Mouse (Mus musculus): ENCODE results near the gene Apc2. TPM values are rescaled to one million over a fixed set of nuclear protein-coding genes. Genes with fewer than 3 reads are reported as not detected.
A peak's percentile ranks its signal among the peaks of the same experiment; 100 is the strongest.

Gene Apc2
- polyA plus RNA-seq, 1 experiment, result 0.25 TPM

GRCm38 (mm10) chr10:80324120-80325037, 28.6 kb downstream of the Apc2 start:
- H3K4me1 ChIP-seq (ENCODE audit: control insufficient read depth, insufficient read depth, low read length), result peaks cover 12% of the 10 kb centered on the region
- TF ChIP-seq POLR2A (IDR thresholded peaks at IDR 0.05; ENCODE audit: borderline replicate concordance, low read depth, low read length), result no peak
- TF ChIP-seq CTCF (IDR thresholded peaks at IDR 0.05; ENCODE audit: low read depth, low read length), result no peak
- peak overlapping the region; percentile 93; the same call in 1 of the 2 replicates for H3K4me3 ChIP-seq (ENCODE audit: insufficient read depth, low read length)
- no peak overlapping the region for H3K27ac ChIP-seq (ENCODE audit: insufficient read depth, low read depth, low read length)

- Histone ChIP-seq H3K27ac (ENCODE audit: insufficient read depth, low read depth, low read length) (no peak overlapping the region), H3K4me3 (ENCODE audit: insufficient read depth, low read length) (no peak overlapping the region), H3K4me1 (ENCODE audit: control insufficient read depth, insufficient read depth, low read length) (peaks cover 10% of the 10 kb centered on the region)
- no peak for TF ChIP-seq POLR2A (IDR thresholded peaks at IDR 0.05; ENCODE audit: borderline replicate concordance, low read depth, low read length)
- no peak for TF ChIP-seq CTCF (IDR thresholded peaks at IDR 0.05; ENCODE audit: low read depth, low read length)
Observed at GRCm38 (mm10) chr10:80325045-80325444, 29.3 kb downstream of the Apc2 start.

GRCm38 (mm10) chr10:80329273-80330081, 33.7 kb downstream of the Apc2 start, which contains the start of the genes Pcsk4 and Reep6:
Pcsk4 (minus strand) TSS chr10:80329498.
Reep6 (plus strand) TSS chr10:80329953.
- Histone ChIP-seq H3K4me1 (ENCODE audit: control insufficient read depth, insufficient read depth, low read length) (peaks cover 5% of the 10 kb centered on the region; the same call in 1 of the 2 replicates), H3K27ac (ENCODE audit: insufficient read depth, low read depth, low read length) (no peak within 1 kb of the TSS), H3K4me3 (ENCODE audit: insufficient read depth, low read length) (peak within 1 kb of the TSS; percentile 60)
- no peak for TF ChIP-seq CTCF (IDR thresholded peaks at IDR 0.05; ENCODE audit: low read depth, low read length)
- no peak for TF ChIP-seq POLR2A (IDR thresholded peaks at IDR 0.05; ENCODE audit: borderline replicate concordance, low read depth, low read length)

- peak overlapping the region; percentile 60 for H3K4me3 ChIP-seq (ENCODE audit: insufficient read depth, low read length)
- TF ChIP-seq CTCF (IDR thresholded peaks at IDR 0.05; ENCODE audit: low read depth, low read length) (no peak), POLR2A (IDR thresholded peaks at IDR 0.05; ENCODE audit: borderline replicate concordance, low read depth, low read length) (no peak)
- no peak overlapping the region for H3K27ac ChIP-seq (ENCODE audit: insufficient read depth, low read depth, low read length)
- peaks cover 5% of the 10 kb centered on the region; the same call in 1 of the 2 replicates for H3K4me1 ChIP-seq (ENCODE audit: control insufficient read depth, insufficient read depth, low read length)
Observed at GRCm38 (mm10) chr10:80330084-80330483, 34.3 kb downstream of the Apc2 start.

- no peak overlapping the region for H3K4me3 ChIP-seq (ENCODE audit: insufficient read depth, low read length)
- peaks cover 5% of the 10 kb centered on the region; the same call in 1 of the 2 replicates for H3K4me1 ChIP-seq (ENCODE audit: control insufficient read depth, insufficient read depth, low read length)
- TF ChIP-seq POLR2A (IDR thresholded peaks at IDR 0.05; ENCODE audit: borderline replicate concordance, low read depth, low read length), result no peak
- TF ChIP-seq CTCF (IDR thresholded peaks at IDR 0.05; ENCODE audit: low read depth, low read length), result no peak
- H3K27ac ChIP-seq (ENCODE audit: insufficient read depth, low read depth, low read length), result no peak overlapping the region
Observed at GRCm38 (mm10) chr10:80330888-80331287, 35.1 kb downstream of the Apc2 start.

- Histone ChIP-seq H3K4me3 (ENCODE audit: insufficient read depth, low read length) (no peak overlapping the region), H3K4me1 (ENCODE audit: control insufficient read depth, insufficient read depth, low read length) (peaks cover 5% of the 10 kb centered on the region; the same call in 1 of the 2 replicates), H3K27ac (ENCODE audit: insufficient read depth, low read depth, low read length) (no peak overlapping the region)
- no peak for TF ChIP-seq CTCF (IDR thresholded peaks at IDR 0.05; ENCODE audit: low read depth, low read length)
- no peak for TF ChIP-seq POLR2A (IDR thresholded peaks at IDR 0.05; ENCODE audit: borderline replicate concordance, low read depth, low read length)
Observed at GRCm38 (mm10) chr10:80331636-80332524, 36.1 kb downstream of the Apc2 start.

- Histone ChIP-seq H3K4me1 (ENCODE audit: control insufficient read depth, insufficient read depth, low read length) (peaks cover 5% of the 10 kb centered on the region; the same call in 1 of the 2 replicates), H3K27ac (ENCODE audit: insufficient read depth, low read depth, low read length) (no peak overlapping the region), H3K4me3 (ENCODE audit: insufficient read depth, low read length) (no peak overlapping the region)
- TF ChIP-seq POLR2A (IDR thresholded peaks at IDR 0.05; ENCODE audit: borderline replicate concordance, low read depth, low read length), result no peak
- no peak for TF ChIP-seq CTCF (IDR thresholded peaks at IDR 0.05; ENCODE audit: low read depth, low read length)
Observed at GRCm38 (mm10) chr10:80332525-80332989, 36.8 kb downstream of the Apc2 start.

- H3K27ac ChIP-seq (ENCODE audit: insufficient read depth, low read depth, low read length), result no peak overlapping the region
- TF ChIP-seq CTCF (IDR thresholded peaks at IDR 0.05; ENCODE audit: low read depth, low read length), result no peak
- no peak for TF ChIP-seq POLR2A (IDR thresholded peaks at IDR 0.05; ENCODE audit: borderline replicate concordance, low read depth, low read length)
- H3K4me1 ChIP-seq (ENCODE audit: control insufficient read depth, insufficient read depth, low read length), result no peaks in the 10 kb centered on the region
- H3K4me3 ChIP-seq (ENCODE audit: insufficient read depth, low read length), result no peak overlapping the region
Observed at GRCm38 (mm10) chr10:80336263-80336662, 40.5 kb downstream of the Apc2 start.

All from bone marrow macrophage, adult 2 months (primary cell).